Mouse (Mus musculus) adrenal gland, adult 8-10 months (tissue): ENCODE measurements around the gene Gm5105. TPM values are rescaled to one million over a fixed set of nuclear protein-coding genes. Genes with fewer than 3 reads are reported as not detected.

Source experiments
- DNase-seq: peaks from one replicate; pipeline ENCODE4 v3.0.0; 2022
- total RNA-seq, 4 experiments: library from RNA; stranded (reverse); gene quantifications; 2 replicates each; pipeline ENCODE4 v1.2.4; 2022

Gm5105 gene
- total RNA-seq, 4 experiments from 2014 or later, result 0.30 TPM; not detected in 3

DNA sequence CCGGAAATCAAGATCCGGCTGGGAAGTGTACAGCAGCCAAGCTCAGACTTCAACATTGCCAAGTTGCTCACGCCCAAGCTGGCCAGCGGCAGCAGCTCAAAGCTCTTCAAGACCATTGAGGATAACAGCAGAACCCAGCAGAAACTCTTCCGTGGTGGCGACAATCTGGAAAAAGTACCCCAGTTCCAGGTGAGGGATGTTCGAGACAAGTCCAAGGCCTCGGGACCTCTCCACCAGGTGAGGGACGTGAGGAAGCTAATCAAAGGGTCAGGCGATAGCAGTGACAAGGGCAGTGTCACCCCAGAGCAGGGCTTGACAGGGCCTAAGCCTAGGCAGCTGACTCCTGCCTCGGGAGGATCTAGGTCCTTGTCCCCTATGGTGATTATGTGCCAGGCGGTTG lies 915 bp upstream of the Gm5105 start:
- no peak for DNase-seq

DNA sequence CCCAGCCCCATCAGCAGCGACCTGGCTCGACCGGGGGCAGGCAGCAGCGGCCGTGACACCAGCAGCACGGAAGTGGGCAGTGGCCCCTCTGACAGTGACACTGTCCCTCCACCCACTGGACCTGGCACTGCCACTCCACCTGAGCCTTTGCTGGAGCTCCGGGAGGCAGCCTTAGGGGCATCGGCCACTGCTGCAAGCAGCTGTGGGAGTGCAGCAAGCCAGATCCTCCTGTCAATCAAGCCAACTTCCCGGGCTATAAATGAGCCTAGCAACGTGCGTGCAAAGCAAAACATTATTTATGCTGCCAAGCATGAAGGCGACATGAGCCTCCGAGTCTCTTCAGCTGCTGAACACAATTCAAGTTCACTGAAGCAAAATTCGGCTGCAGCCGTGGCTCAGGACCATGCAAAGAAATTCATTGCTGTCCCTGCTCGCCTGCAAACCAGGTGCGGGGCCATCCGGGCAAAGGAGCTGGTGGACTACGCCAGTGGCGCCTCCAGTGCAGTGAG lies 786 bp downstream of the Gm5105 start:
- no peak for DNase-seq

DNA sequence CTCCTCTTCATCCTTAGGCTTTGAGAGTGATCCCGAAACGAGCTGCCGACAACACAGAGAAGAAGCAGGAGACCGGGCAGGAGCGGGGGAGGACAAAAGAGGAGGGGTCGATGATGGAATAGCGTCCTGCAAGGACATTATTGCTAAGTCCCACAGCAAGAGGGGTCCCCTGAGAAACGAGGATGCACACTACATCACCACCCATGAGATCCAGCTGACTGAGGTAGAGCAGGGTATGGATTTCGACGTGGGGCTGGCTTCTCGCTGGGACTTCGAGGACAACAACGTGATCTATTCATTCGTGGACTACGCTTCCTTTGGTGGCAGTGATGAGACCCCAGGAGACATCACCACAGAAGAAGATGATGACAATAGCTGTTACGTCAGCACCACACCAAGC lies 1.3 kb downstream of the Gm5105 start:
- no peak for DNase-seq

DNA sequence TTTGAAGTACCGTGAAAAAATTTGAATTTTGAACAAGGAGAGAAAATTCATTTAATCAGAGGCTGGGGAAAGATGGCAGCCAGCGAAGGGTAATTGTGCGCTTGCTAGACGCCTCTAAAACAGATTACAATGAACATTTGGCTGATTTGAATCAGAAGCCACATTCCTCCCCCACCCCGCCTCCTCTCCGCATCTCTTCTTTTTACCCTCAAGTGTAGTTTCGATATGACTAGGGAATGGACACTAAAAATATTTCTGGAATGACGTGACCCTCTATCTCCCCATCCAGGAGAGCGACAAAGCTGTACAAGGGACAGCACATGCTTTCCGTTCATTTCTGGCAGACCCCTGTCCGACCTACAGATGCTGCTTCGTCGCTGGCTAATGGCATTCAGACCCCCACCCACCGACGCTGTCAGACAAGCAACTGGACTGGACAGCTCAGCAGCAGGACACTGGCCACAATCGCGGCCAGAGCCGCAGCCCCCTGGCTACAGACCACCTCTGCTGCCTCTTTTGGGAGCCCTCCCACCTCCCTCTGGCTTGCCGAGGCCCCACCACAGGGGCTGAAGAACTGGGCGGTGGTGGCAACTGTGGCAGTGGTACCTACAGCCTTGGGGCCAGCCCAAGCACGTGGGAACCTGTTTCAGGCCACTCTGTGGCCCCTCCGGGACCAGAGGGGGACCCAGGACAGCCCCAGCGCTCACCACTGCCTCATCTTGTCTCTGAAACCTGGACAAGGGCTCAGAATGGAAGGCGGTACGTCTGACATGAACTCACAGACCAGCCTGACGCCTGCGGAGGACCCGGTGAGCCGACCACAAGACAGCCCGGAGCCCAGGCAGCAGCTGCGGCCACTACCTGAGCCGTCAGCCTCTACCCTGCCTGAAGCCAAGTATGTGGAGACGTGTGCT lies 2.2 kb downstream of the Gm5105 start, which contains the start of gene 1110002E22Rik:
TSS of gene 1110002E22Rik (plus strand) at position 321 of the 914 bp plus-strand sequence.
- no peak for DNase-seq

DNA sequence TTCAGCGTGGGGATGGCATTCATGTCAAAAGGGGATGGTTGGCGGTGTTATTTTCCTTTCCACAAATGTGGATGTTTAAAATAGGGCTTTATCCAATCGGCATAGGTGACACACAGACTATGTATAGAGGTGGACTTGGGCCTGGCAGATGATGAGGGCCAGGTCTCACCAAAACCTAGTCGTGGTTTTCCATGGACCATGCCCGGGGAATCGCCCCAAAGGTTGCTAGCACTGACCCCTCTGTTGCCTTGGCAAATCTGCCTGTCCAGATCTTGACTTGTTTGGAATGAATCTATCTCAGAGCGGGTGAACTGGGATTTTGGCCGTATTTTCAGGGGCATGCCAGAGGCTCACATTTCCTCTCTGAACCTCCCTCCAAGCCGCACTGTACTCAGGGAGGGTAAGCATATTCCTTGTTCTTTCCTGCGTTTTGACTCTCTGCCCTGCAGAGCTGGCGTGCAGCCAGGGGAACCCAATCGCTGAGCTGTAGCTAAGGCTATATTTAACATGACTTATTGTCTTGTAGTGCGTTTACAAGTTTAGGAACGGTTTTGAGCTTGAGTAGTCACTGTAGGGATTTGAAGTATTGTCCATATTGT lies 3.4 kb downstream of the Gm5105 start:
- DNase-seq, result peak; percentile 37

DNA sequence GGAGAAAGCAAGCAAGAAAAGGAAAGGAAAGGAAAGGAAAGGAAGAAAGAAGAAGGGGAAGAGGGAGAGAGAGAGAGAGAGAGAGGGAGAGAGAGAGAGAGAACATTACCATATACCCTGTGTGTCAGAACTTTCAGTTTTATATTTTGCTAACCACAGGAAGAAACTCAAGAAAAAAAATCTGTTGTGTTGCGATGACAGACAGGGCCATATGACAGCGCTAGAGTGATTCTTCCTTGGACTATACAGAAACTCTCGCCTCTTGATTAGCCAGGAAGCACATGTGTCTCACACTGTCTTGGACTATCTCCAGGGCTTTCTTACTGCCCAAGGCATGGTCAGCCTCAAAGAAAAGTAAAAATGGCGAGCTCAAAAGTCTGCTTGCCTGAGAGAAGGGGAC lies 4.5 kb downstream of the Gm5105 start:
- DNase-seq, result no peak

DNA sequence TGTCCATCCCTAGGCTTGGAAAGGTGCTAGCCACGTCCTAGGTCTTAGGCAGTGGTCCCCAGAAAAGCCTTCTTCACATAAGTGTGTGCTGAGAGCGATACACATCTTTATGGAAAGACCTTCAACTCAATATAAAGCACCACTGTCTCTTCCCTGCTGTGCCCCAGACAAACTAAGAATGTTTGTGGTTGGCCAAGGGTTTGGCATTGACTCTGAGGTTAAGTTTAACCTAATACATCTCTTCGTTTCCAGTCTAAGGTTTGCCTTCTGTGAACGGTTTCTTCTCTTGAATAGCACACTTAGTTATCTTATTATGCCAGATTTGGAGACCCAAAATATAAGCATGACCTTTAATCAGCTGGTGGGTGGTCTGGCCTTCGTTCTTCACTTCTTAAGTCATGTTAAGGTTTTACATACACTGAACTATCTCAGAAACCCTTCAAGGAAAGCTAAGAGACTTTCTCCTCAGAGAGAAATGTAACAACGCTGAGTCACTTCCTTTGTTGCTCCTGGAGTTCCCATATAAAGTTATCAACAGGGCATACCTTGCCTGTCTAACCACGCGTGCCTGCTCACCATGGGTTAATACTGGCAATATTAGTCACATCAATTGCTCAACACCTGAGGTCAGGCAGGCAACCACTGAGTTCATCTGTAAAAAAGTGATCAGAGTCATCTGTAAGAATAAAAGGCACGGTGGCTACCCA lies 5.8 kb downstream of the Gm5105 start:
- DNase-seq, result no peak

DNA sequence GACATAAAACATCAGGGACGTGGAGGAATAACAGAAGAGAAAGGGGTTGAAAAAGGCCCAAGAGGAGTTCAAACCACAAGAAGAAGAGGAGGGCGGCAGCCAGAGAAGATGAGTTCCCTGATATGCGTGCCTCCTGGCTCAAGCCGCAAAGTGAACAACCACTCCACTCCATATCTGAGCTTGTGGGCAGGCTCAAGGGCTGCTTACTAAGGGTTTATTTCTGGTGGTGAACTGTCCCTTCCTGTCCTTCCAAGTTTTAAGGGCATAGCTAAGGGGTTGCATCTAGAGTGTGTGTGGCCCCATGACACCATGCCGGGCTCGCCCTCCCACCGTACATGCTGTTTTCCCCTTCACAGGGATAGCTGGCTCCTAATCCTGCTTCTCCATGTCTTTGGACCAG lies 6.8 kb downstream of the Gm5105 start:
- DNase-seq, result no peak

DNA sequence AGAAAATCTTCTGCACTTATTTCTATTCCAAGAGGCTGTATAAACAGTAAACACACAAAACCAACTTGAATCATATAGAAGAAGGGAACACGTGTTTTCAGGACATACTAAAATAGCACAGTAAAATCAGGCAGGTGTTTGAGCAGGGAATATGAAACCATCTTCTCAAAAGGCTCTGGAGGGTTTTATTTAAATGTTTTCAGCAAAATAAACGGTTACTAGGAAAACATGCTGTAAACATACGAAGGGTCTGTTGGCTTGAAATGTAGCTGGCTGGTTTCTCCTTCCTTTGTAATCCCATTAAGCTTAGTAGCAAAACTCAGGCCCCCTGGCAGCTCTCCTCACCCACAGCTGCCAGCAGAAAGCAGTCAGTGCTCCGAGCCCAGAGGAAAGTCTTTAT lies 9.0 kb downstream of the Gm5105 start:
- no peak for DNase-seq

DNA sequence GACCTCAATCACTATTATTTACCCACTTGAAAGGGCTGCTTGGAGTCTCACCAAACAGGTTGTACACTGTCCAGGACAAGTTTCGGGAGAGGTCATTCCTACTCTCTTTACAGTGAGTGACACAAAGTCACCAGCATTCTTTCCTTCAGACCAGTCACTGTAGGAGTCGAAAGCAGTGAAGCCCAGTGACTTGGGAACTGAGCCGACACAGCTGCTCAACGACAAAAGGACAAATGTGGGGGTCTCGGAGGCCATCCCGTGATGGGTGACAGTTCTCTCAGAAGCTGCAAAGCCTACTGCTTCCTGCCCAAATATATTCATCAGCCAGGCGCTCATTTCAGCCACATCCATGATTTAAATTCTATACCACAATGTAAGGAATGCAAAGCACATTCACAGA lies 10.2 kb downstream of the Gm5105 start:
- DNase-seq, result no peak

DNA sequence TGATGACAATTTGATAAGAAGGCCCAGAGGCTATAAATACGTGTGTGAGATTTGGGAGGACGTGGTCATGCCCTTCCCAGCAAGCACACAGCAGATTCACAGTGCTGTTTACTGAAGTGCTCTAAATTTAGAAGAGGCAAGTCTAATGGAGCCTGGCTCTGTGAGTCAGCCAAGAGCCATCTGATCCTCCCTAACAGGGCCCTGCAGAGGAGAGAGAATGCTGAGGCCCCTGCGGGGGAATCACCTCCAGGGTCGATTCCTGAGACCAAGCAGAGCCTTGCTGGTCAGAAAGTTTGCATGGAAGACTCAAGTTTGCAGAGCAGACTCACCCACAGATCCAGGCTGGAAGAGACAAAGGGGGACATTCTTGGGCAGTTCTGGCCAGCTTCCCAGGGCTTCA lies 13.2 kb downstream of the Gm5105 start:
- DNase-seq, result no peak

DNA sequence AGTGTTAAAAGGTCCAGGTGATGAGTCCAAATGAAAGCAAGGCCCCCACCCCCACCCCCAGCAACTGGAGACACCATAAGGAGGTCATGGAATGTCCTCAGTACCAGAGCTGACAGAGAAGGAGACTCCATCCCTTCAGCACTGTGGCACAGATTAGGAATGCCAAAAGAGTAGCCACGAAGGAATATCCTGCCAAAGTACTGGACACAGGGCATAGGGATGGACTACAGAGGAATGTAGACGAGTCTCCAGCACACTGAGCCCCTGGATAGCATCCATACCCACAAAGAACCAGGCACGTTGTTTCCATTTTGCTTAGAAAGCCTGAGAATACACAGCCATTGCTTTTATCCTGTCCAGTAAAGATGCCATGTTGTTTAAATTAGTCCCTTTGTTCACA lies 15.8 kb downstream of the Gm5105 start:
- DNase-seq, result no peak

DNA sequence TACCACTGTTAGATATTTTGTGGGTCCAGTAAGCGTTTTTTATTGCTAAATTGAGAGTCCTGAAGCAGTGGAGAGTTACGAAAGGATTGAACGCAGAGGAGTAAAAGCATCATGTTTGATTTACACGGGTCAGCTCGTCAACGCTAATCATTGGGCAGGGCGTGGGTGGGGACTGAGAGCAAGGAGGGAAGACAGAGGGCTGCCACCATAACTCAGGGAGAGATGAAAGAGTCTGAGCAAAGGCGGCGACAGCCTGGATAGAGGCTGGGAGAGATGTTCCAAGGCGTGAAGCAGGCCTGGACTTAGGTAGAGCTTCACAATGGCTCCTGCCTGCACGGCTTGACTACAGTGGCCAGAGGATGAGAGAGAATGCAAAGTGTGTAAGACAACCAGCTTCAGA lies 16.4 kb downstream of the Gm5105 start:
- no peak for DNase-seq

DNA sequence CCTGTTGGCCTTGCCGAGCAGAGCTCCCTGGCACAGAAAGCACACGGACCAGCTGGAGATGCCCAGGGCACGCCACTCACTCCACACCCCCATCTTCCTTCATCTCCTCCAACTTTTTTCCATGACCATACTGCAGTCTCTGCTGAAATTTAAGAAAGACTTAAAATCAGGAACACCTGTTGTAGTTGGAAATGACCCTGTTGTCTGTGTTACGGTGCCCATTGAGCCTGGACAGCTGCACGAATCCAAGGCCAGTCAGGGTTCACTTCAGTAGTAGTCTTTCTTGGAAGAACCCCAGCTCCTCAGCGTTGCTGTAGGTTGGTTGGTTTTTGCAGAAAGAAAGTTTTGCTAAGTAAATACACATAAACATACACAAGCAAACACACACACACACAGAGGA lies 17.6 kb downstream of the Gm5105 start:
- DNase-seq, result no peak

DNA sequence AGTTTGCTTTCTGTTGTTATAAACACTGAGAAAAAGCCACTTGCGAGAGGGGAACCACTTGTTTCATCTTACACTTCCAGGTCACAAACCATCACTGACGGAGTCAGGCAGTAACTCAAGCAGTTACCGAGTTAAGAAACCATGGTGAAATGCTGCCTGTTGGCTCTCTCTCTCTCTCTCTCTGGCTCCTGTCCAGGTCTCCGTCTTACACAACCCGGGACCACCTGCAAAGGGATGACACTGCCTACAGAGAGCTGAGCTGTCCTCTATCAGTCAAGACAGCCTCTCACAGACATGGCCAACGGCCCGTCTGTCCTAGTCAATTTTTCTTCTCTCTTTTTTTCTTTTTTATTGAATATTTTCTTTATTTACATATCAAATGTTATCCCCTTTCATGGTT lies 23.9 kb downstream of the Gm5105 start:
- DNase-seq, result no peak

DNA sequence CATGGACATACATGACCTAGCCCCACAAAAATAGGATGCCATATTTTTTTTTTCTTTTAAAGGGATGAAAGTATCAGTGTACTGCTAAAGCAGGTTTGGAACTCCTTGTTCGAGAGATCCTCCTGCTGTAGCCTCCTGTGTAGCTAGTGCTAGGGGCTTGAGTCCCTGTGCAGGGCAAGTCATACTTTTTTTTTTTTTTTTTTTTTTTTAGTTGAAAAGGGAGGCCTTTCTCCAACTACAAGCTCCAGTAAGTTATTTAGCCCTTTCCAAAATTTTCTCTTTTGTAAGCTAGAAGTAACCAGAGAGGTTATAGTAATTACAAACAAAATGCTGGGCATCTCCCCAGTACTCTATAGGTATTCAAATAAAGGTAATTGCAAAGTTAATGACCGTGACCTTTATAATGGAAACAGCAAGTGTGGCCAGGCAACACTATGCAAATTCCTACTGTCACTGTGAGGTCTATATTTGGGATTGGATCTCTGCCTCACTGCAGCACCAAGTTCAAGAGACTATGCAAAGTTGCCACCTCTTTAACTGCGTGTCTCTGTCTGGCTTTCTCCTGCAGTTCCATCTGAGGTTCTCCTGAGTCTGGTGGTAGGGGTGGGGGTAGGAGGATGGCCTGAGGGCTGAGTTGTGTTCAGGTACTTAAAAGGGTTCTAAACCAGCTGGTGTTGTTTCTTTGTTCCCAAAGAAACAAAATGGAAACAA lies 25.4 kb downstream of the Gm5105 start:
- no peak for DNase-seq

DNA sequence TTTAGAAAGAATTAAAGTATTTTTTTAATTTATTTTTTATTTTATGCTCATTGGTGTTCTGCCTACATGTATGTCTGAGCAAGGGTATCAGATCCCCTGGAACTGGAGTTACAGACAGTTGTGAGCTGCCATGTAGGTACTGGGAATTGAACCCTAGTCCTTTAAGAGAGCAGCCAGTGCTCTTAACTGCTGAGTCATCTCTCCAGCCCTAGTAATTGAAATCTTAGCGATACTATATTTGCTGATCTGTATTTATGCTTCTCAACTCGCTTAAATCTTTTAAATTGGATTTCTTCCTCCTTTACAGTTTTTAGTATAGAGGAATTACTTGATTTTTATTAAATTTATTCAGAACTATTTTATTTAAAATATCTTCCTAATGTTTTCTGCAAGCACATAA lies 26.2 kb downstream of the Gm5105 start:
- no peak for DNase-seq

DNA sequence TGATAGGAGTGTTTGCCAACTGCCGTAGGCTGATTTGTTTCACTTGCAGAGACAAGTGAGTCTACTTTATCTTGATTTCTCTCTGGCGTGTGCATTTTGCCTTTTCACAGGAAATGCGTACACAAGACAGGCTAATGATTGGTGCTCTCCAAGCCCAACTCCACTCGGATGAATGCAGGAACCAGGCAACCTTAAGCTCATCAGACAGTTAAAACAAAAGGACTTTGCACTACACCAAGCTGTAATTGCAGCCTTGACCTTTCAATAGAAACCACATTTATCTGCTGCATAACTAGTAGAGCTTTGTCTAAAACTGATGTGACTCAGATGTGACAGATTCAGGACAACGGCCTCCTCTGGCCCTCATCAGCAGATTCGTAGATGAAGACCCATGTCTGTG lies 33.2 kb downstream of the Gm5105 start:
- DNase-seq, result peak; percentile 31

DNA sequence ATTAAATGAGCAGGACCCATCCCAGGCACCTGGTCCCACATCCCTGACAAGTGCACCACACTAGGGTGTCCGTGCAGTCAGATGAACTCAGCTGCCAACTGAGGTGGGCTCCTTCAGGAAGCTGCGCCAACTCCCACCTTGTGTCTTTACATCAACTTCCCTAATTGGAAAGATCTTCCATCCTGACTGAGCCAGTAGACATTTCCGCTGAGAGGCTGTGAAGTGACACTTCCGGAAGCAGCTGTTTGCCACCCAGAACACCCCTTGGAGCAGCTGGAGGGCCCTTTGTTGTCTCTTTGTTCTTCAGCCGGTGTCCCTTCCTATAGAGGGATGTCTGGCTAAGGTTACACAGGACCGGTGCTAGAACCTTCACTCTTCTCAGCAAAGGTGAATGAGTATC lies 36.6 kb downstream of the Gm5105 start:
- no peak for DNase-seq

DNA sequence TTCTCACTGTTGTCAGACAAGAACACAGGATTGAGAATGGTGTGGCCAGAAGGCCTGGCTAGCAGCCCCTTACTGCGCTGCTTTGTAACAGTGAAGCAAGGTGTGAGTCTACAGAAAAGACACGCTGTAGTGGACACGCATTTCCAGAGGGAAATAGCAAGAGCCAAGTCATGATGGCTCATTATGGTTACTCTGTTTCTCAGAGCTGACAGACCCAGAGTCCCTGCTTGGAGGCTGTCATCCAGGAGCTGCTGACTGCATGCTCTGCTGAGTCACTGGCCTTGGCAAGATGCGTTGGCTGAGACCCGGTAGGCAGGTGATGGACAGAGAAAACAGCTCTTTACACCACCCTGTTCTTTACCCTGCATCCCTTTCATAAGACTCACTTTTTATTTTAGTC lies 37.8 kb downstream of the Gm5105 start:
- DNase-seq, result peak; percentile 78

DNA sequence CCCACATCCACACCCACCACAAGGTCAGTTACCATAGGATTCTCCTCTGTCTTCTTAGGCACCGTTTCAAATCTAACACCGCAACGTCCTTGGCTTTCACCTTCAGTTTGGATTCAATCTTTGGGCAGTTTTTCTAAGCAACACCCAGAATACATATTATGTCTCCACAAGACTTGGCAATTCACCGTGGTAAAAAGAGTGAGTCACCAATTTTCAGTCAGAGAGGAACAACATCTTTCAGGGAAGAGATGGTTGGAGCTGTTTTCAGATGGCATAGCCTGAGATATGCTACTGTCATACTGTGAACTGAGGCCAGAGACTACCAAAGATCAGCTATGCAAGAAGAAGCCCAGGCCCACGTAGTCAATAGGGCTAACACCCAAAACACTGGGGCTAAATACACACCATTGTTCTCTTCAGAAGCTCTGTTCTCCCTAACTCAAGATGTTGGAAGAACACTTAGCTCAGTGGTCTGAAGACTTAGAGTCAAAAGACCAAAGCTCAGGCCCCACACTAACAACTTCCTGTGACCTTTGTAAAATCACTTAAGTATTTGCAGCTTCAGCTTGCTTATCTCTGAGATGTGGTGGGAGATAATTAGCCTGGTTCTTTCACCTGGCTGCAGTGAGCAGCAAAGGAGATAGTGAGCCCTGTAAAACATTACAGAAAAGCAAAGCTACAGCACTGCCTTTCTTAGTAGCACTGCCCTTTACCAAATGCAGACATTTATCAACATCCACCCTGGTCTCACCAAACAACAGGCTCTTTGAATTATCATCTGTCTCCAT lies 39.4 kb downstream of the Gm5105 start:
- no peak for DNase-seq

DNA sequence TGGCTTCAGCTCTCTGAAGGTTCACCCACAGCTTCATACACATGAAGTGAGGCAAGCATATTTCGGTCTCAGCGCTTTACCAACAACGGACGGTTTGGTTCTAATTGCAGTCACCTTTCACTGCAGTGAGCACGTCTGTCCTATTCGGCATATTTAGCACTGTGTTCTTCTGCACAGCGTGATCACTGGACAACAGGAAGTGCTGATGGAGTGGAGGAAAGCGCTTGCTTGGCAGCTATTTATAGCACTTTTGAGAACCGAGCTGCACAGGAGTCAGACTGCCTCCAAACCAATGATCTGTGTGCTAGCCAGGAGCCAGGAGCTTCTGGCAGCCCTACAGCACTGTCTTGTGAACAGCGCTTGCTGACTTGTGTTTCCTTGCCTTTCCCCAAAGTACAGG lies 40.9 kb downstream of the Gm5105 start:
- no peak for DNase-seq
